Mouse (Mus musculus): ENCODE data around the gene Rpl36.

The Rpl36 gene

GRCm38 (mm10) chr17:56647546-56647945 is 34.3 kb downstream of the Rpl36 start:
- no peak for DNase-seq (ENCODE audit: extremely low spot score)

GRCm38 (mm10) chr17:56651801-56652200 is 38.6 kb downstream of the Rpl36 start:
- no peak for DNase-seq (ENCODE audit: extremely low spot score)

- DNase-seq (ENCODE audit: extremely low spot score): no peak
Measured at GRCm38 (mm10) chr17:56654771-56655170, 41.6 kb downstream of the Rpl36 start.

GRCm38 (mm10) chr17:56655311-56655710 is 42.1 kb downstream of the Rpl36 start:
- no peak for DNase-seq (ENCODE audit: extremely low spot score)

GRCm38 (mm10) chr17:56656171-56656570 is 43.0 kb downstream of the Rpl36 start:
- no peak for DNase-seq (ENCODE audit: extremely low spot score)

- DNase-seq (ENCODE audit: extremely low spot score): no peak
Measured at GRCm38 (mm10) chr17:56663659-56664058, 50.4 kb downstream of the Rpl36 start.
